8 mouse cellular contexts compared by ENCODE assay signal in genomic region chr11:94265134-94265785, GRCm38 (mm10). TPM values are rescaled to one million over a fixed set of nuclear protein-coding genes. Genes with fewer than 3 reads are reported as not detected.
A peak's percentile ranks its signal among the peaks of the same experiment; 100 is the strongest.
DNase-seq lines count a peak whose midpoint lies in the region; ATAC-seq lines count a peak whose summit lies in the region.

No protein-coding gene starts in this region.

- ATAC-seq in forebrain, embryonic 14.5 days = peak; percentile 78
- peak; percentile 67 for ATAC-seq in hindbrain, embryonic 12.5 days (ENCODE audit: low FRiP score)
- peak; percentile 41; the same call in 1 of the 2 replicates for ATAC-seq in limb, embryonic 12.5 days (ENCODE audit: insufficient number of reproducible peaks, insufficient read depth, low FRiP score, low TSS enrichment, low read depth)
- peak; percentile 76 for ATAC-seq in midbrain, embryonic 11.5 days (ENCODE audit: low FRiP score)

- no peaks in the 10 kb centered on the region for H3K36me3 ChIP-seq in forebrain, embryonic 14.5 days (ENCODE audit: control insufficient read depth, insufficient read depth, low read length)
- no peaks in the 10 kb centered on the region for H3K36me3 ChIP-seq in hindbrain, embryonic 12.5 days
- no peaks in the 10 kb centered on the region for H3K36me3 ChIP-seq in limb, embryonic 12.5 days
- no peaks in the 10 kb centered on the region for H3K36me3 ChIP-seq in midbrain, embryonic 11.5 days (ENCODE audit: control insufficient read depth, insufficient read depth, low read length)
- H3K36me3 ChIP-seq in splenic B cell, adult 2 months (ENCODE audit: control insufficient read depth, insufficient read depth, low read length, poor library complexity, severe bottlenecking) = no peaks in the 10 kb centered on the region

- H3K9ac ChIP-seq in forebrain, embryonic 14.5 days (ENCODE audit: low read length) = peak overlapping the region; percentile 35
- no peak overlapping the region for H3K9ac ChIP-seq in hindbrain, embryonic 12.5 days
- peak overlapping the region; percentile 48 for H3K9ac ChIP-seq in limb, embryonic 12.5 days (replicated peaks)
- H3K9ac ChIP-seq in midbrain, embryonic 11.5 days (ENCODE audit: low read length) = peak overlapping the region; percentile 40

- no peaks in the 10 kb centered on the region for H3K27me3 ChIP-seq in forebrain, embryonic 14.5 days (replicated peaks; ENCODE audit: control insufficient read depth, insufficient read depth, low read length)
- H3K27me3 ChIP-seq in hindbrain, embryonic 12.5 days = no peaks in the 10 kb centered on the region
- H3K27me3 ChIP-seq in limb, embryonic 12.5 days = no peaks in the 10 kb centered on the region
- no peaks in the 10 kb centered on the region for H3K27me3 ChIP-seq in midbrain, embryonic 11.5 days (ENCODE audit: control insufficient read depth, insufficient read depth, low read length)
- no peaks in the 10 kb centered on the region for H3K27me3 ChIP-seq in splenic B cell, adult 2 months (ENCODE audit: control insufficient read depth, insufficient read depth, low read length, poor library complexity, severe bottlenecking)

- peak overlapping the region; percentile 52 for H3K4me2 ChIP-seq in forebrain, embryonic 14.5 days (ENCODE audit: low read length)
- H3K4me2 ChIP-seq in hindbrain, embryonic 12.5 days (replicated peaks) = peak overlapping the region; percentile 67
- peak overlapping the region; percentile 65 for H3K4me2 ChIP-seq in limb, embryonic 12.5 days
- H3K4me2 ChIP-seq in midbrain, embryonic 11.5 days = peak overlapping the region; percentile 54

- under 1% methylated on average over 18 of the region's 18 CpGs for WGBS in forebrain, embryonic 14.5 days
- WGBS in hindbrain, embryonic 12.5 days = 2% methylated on average over 18 of the region's 18 CpGs
- WGBS in limb, embryonic 12.5 days = under 1% methylated on average over 18 of the region's 18 CpGs
- 3% methylated on average over 18 of the region's 18 CpGs for WGBS in midbrain, embryonic 11.5 days

- no peaks in the 10 kb centered on the region for H3K4me1 ChIP-seq in forebrain, embryonic 14.5 days (ENCODE audit: control insufficient read depth, insufficient read depth, low read length)
- peaks cover 16% of the 10 kb centered on the region; the same call in 1 of the 2 replicates for H3K4me1 ChIP-seq in hindbrain, embryonic 12.5 days
- H3K4me1 ChIP-seq in limb, embryonic 12.5 days (replicated peaks) = peaks cover 21% of the 10 kb centered on the region
- H3K4me1 ChIP-seq in midbrain, embryonic 11.5 days (ENCODE audit: control insufficient read depth, insufficient read depth, low read length) = no peaks in the 10 kb centered on the region; the same call in 1 of the 2 replicates

- peak; percentile 46 to 62 for DNase-seq in left cerebral cortex, adult 18-20 months (ENCODE audit: low spot score in 2 of 2)
- DNase-seq in left cerebral cortex, adult 8-10 months (ENCODE audit: low spot score in 2 of 2) = no peak
- DNase-seq in cerebellum, adult 18-20 months = peak; percentile 73 to 77
- peak; percentile 78 for DNase-seq in forebrain, embryonic 14.5 days (ENCODE audit: low spot score)
- peak; percentile 95 for DNase-seq in midbrain, embryonic 11.5 days (ENCODE audit: low spot score, missing footprints)
- DNase-seq in splenic B cell, adult 2 months (ENCODE audit: low read depth, low spot score) = peak; percentile 42

- no peak overlapping the region for H3K27ac ChIP-seq in forebrain, embryonic 14.5 days (ENCODE audit: low read depth, low read length)
- H3K27ac ChIP-seq in hindbrain, embryonic 12.5 days = no peak overlapping the region
- peak overlapping the region; percentile 79 for H3K27ac ChIP-seq in limb, embryonic 12.5 days
- no peak overlapping the region for H3K27ac ChIP-seq in midbrain, embryonic 11.5 days (ENCODE audit: low read depth, low read length)

- H3K9me3 ChIP-seq in forebrain, embryonic 14.5 days (replicated peaks; ENCODE audit: control insufficient read depth, low read length) = no peaks in the 10 kb centered on the region
- no peaks in the 10 kb centered on the region for H3K9me3 ChIP-seq in hindbrain, embryonic 12.5 days (replicated peaks)
- no peaks in the 10 kb centered on the region for H3K9me3 ChIP-seq in limb, embryonic 12.5 days
- no peaks in the 10 kb centered on the region for H3K9me3 ChIP-seq in midbrain, embryonic 11.5 days (ENCODE audit: control insufficient read depth, low read length)

- peak overlapping the region; percentile 22 for H3K4me3 ChIP-seq in forebrain, embryonic 14.5 days (ENCODE audit: low read depth, low read length)
- peak overlapping the region; percentile 31 for H3K4me3 ChIP-seq in hindbrain, embryonic 12.5 days
- H3K4me3 ChIP-seq in limb, embryonic 12.5 days (replicated peaks) = peak overlapping the region; percentile 37
- H3K4me3 ChIP-seq in midbrain, embryonic 11.5 days (ENCODE audit: low read depth, low read length) = peak overlapping the region; percentile 24; the same call in 1 of the 2 replicates

RNA-seq across cellular contexts. Expression of gene Gm21885, which starts 16.4 kb away (rescaled TPM):
- not detected for total RNA-seq in left cerebral cortex, adult 18-20 months (2021)
- not detected for total RNA-seq in left cerebral cortex, adult 8-10 months (2022)
- not detected in 2 replicates for polyA plus RNA-seq in forebrain, embryonic 14.5 days (2014; fragmentation: Nextera tagmentation; extraction: Ambion mirVana)
- polyA plus RNA-seq in hindbrain, embryonic 12.5 days (2016; fragmentation: Nextera tagmentation; extraction: Ambion mirVana) = 0.31 and 0.48 TPM in 2 replicates
- not detected in 2 replicates for polyA plus RNA-seq in limb, embryonic 12.5 days (2016; fragmentation: Nextera tagmentation; extraction: Ambion mirVana)
- 0.34 and 0.43 TPM in 2 replicates for polyA plus RNA-seq in midbrain, embryonic 11.5 days (2014; fragmentation: Nextera tagmentation; extraction: Ambion mirVana)

RNA-seq across cellular contexts. Expression of gene Wfikkn2, which starts 19.5 kb away (rescaled TPM):
- total RNA-seq in left cerebral cortex, adult 18-20 months (2021) = 1 to 10 TPM; 1.8 to 2.2 TPM
- 1 to 10 TPM; 2.1 to 3.0 (median 2.5) TPM for total RNA-seq in left cerebral cortex, adult 8-10 months (2022)
- 3.7 and 4.2 TPM in 2 replicates for polyA plus RNA-seq in forebrain, embryonic 14.5 days (2014; fragmentation: Nextera tagmentation; extraction: Ambion mirVana)
- 6.8 and 9.1 TPM in 2 replicates for polyA plus RNA-seq in hindbrain, embryonic 12.5 days (2016; fragmentation: Nextera tagmentation; extraction: Ambion mirVana)
- polyA plus RNA-seq in limb, embryonic 12.5 days (2016; fragmentation: Nextera tagmentation; extraction: Ambion mirVana) = 20.6 and 22.6 TPM in 2 replicates
- polyA plus RNA-seq in midbrain, embryonic 11.5 days (2014; fragmentation: Nextera tagmentation; extraction: Ambion mirVana) = 1.7 and 1.8 TPM in 2 replicates

RNA-seq across cellular contexts. Expression of gene Tob1, which starts 54.0 kb away (rescaled TPM):
- total RNA-seq in left cerebral cortex, adult 18-20 months (2021) = 10 to 100 TPM; 40.6 to 42.1 TPM
- 10 to 100 TPM; 38.2 to 48.1 (median 42.3) TPM for total RNA-seq in left cerebral cortex, adult 8-10 months (2022)
- polyA plus RNA-seq in forebrain, embryonic 14.5 days (2014; fragmentation: Nextera tagmentation; extraction: Ambion mirVana) = 32.4 and 37.5 TPM in 2 replicates
- polyA plus RNA-seq in hindbrain, embryonic 12.5 days (2016; fragmentation: Nextera tagmentation; extraction: Ambion mirVana) = 41.7 and 46.8 TPM in 2 replicates
- polyA plus RNA-seq in limb, embryonic 12.5 days (2016; fragmentation: Nextera tagmentation; extraction: Ambion mirVana) = 36.8 and 37.1 TPM in 2 replicates
- polyA plus RNA-seq in midbrain, embryonic 11.5 days (2014; fragmentation: Nextera tagmentation; extraction: Ambion mirVana) = 33.1 and 33.5 TPM in 2 replicates

RNA-seq across cellular contexts. Expression of gene Luc7l3, which starts 56.5 kb away (rescaled TPM):
- total RNA-seq in left cerebral cortex, adult 18-20 months (2021) = 100 to 1,000 TPM; 110 to 111 TPM
- total RNA-seq in left cerebral cortex, adult 8-10 months (2022) = 100 to 1,000 TPM in 2 of 4 experiments, 10 to 100 TPM in 2; 83.7 to 111 (median 97.4) TPM
- 89.6 and 104 TPM in 2 replicates for polyA plus RNA-seq in forebrain, embryonic 14.5 days (2014; fragmentation: Nextera tagmentation; extraction: Ambion mirVana)
- 153 and 167 TPM in 2 replicates for polyA plus RNA-seq in hindbrain, embryonic 12.5 days (2016; fragmentation: Nextera tagmentation; extraction: Ambion mirVana)
- polyA plus RNA-seq in limb, embryonic 12.5 days (2016; fragmentation: Nextera tagmentation; extraction: Ambion mirVana) = 143 and 148 TPM in 2 replicates
- polyA plus RNA-seq in midbrain, embryonic 11.5 days (2014; fragmentation: Nextera tagmentation; extraction: Ambion mirVana) = 113 and 130 TPM in 2 replicates

Comparison
In these comparisons a context has a peak if more than half of its experiments do, and no peak if none do; other contexts are left out.
1. DNase-seq: peak in left cerebral cortex, adult 18-20 months (2 of 2), cerebellum, adult 18-20 months (2 of 2), forebrain, embryonic 14.5 days (single experiment), midbrain, embryonic 11.5 days (single experiment) and splenic B cell, adult 2 months (single experiment); none in left cerebral cortex, adult 8-10 months (0 of 2).
2. Peak in every context shown above with its lines, with median percentiles within 50 percentile points of each other: ATAC-seq, H3K4me2 ChIP-seq and H3K4me3 ChIP-seq.